Mouse (Mus musculus) inflammation-experienced regulatory T-cells, adult 16 weeks (primary cell): ENCODE data around the gene Ubr2. TPM values are rescaled to one million over a fixed set of nuclear protein-coding genes. Genes with fewer than 3 reads are reported as not detected.

Experiments used
- polyA plus RNA-seq: library from polyadenylated mRNA; unstranded; fragments of 100-300 nt; shearing (Covaris generic); gene quantifications from one replicate; pipeline ENCODE4 v1.2.1, GENCODE M21; 2017

Ubr2 gene
- 24.5 TPM for polyA plus RNA-seq

DNA sequence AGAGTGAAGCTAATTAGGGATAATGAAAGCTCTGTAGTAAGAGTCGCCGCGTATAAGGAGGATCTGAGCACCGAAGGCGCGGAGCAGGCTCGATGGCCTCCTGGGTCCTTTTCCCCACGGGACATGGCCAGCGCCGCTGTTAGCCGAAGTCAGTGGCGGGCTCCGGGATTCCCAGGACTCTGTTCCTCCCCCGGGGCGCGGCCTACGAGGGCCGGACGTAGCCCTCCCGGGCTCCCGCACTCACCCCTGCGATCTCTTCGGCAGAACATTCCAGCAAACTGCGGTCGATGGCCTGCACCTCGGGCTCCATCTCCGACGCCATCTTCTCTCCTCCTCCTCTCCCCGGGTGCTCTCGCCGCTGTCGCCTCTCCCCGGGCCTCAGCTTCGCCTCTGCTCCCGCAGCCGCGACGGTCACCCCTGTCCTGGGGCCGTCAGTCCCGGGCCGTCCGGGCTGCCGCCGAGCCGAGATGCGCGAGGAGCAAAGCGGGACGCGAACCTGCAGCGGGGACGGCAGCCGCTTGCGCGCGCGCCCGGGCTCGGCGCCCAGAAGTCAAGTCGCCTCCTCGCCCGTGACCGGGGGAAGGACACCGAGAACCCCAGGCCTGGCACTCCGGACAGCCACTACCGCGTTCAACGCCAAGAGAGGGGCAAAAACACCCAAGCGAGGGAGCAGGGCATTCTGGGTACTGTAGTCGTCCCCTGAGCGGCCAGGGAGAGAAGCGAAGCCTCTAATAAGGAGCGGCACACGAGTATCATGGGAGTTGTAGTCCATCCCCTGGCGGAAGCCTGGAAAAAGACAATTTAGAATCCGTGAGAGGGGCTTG lies at the start of gene Ubr2:
Ubr2 (minus strand) TSS at position 659 of the 824 bp plus-strand sequence.

DNA sequence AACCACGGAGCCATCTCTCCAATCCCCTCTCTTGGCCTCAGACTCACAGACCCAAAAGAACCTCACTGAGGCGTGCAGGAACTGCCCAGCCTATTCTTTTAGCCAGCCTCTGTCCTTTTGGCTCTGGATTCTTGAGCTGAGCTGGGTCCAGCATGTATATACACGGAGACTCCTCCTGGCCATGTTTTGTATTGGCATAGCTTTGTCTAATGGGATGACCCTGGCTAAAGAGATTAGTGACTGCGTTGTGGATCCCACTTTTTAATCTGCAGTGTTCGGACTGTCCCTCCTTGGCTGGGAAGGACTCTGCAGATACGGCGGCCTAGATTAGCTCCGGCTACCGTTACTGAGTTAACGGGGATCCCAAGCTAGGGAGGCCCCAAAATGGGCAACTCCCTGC lies 100.2 kb downstream of the Ubr2 start, which contains the start of gene Prph2:
Prph2 (plus strand) TSS at position 274 of the 400 bp plus-strand sequence.

DNA sequence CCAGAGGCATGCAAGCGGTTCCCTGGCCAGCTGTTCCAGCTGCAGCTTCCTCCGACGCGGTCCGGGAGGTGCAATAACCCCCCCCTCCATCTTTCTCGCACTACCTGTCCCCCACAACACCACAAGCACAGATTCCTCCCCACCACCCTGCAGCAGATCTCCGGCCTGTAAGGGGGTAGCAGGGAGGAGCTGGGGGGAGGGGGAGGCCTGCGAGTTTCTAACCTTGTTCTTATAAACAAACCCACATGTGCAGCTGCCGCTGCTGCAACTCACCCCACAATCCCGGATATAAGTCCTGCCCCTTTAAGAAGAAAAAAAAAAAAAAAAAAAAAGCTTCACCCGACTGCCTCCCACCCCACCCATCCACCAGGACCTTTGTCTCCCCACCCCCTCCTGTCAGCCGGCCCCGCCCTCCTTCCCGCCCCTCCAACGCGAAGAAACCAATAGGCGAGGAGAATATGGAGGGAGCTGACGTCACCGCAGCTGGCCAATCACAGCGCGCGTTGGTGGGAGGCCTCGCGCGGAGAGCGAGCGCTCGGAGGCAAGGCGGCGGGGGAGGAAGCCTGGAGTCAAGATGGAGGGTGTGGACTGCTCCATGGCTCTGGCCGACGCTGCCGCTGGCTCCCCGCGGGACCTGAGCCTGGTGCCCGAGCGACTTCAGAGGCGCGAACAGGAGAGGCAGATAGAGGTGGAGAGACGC lies 120.1 kb downstream of the Ubr2 start, which contains the start of gene Tbcc:
Tbcc (plus strand) TSS at position 569 of the 700 bp plus-strand sequence.

Other genes with a start within 250 kb of the Ubr2 start
- gene Ptcra, start 246.8 kb downstream of the Ubr2 start, polyA plus RNA-seq: not detected
- gene 2310039H08Rik, start 237.9 kb downstream of the Ubr2 start, polyA plus RNA-seq: 26.7 TPM
- 169 TPM for gene Rpl7l1, start 227.9 kb downstream of the Ubr2 start, polyA plus RNA-seq
- gene Bicral, start 152.1 kb downstream of the Ubr2 start, polyA plus RNA-seq: 23.2 TPM
- 23.2 TPM for gene Tbcc, start 119.9 kb downstream of the Ubr2 start, polyA plus RNA-seq
- not detected for gene Prph2, start 100.1 kb downstream of the Ubr2 start, polyA plus RNA-seq